Mouse (Mus musculus) spleen, postnatal 10 days (tissue): Measurements from ENCODE around the gene Sirt3.
"Not testable (repeated sequence)": the region's sequence is repeated elsewhere in the genome, so short reads cannot be mapped to it uniquely, and the experiment has no call there.

Experiments
- DNase-seq, 2 experiments: peaks; one replicate each; pipeline ENCODE4 v3.0.0; 2021 to 2022; ENCODE audit warnings: low spot score in 2 of 2

Gene Sirt3

DNA sequence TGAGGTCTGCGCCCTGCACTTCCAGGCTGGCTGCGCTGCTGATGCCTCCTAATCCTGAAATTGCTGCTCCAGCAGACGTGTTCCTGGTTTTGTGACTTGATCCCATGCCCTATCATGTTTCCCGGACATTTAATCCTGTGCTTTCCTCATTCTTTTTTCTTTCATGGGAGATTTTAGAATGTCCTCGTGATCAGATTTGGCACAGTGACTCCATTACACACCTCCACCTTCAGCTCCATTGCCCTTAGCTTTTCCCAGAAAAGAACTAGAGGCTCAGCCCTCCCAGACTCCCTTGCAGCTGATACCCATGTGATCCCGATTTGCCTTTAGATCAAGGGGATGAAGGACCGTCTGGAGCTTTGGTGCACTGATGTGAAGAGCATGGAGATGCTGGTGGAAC is 15.8 kb upstream of the Sirt3 start:
- DNase-seq, result no peak

DNA sequence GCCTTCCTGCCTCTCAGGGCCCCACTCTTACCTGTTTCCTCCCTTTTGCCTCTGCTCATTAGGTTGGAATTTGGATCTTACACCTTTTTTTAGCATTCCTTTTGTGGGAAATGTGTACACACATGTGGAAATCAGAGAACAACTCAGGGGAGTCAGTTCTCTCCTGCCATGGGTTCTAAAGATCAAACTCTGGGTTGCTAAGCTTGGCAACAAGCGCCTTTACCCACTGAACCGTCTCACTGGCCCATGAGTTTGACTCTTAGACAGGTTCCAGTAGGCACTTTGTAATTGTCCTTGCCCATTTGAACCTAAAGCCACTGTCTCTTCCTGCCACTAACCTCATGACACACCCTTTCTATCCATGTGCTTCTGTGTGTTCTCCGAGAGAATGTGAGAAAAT is 12.5 kb upstream of the Sirt3 start:
- no peak for DNase-seq

DNA sequence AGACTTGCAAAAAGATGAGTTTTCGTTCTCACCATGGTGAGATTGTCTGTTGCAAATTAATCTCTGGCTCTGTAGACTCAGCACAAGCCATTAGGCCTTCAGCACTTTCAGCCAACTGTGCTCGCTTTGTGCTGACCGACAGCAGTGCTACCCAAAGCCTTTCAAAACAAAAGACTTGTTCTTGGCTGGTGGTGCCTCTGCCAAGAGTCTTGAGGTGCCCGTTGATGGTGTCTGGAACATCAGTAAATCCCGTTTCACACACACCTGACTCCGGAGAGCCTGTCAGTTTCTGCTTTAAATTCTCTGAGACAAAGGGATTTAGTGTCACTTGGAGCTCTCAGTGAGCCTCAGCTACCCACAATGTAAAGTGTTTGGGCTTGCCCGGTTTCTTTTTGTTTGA is 11.9 kb upstream of the Sirt3 start:
- no peak for DNase-seq

DNA sequence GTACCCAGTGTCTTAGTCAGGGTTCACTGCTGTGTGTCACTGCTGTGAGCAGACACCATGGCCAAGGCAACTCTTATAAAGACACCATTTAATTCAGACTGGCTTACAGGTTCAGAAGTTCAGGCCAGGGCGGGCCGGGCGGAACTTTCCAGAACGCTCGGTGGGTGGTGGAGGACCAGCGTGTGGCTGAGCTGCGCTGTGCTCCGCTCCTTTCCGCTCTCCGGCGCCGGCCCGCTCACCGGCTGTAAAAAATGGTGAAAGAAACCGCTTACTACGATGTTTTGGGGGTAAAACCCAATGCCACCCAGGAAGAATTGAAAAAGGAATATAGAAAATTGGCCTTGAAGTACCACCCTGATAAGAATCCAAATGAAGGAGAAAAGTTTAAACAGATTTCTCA is 8.5 kb upstream of the Sirt3 start:
- not testable (repeated sequence) for DNase-seq

DNA sequence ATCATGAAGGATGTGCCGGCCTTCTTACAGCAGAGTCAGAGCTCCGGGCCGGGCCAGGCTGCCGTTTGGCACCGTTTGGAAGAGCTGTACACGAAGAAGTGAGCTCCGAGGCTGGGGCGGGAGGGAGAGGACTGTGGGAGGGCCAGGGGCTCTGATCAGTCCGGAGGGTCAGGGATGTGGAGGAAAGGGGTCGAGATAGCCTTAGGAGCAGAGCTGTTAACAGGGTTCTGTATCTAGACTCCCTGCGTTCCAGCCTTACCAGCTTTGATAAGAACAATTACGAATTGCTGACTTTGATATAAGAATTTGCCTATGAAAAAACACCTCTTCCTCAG is 327 bp upstream of the Sirt3 start:
- DNase-seq, result no peak

DNA sequence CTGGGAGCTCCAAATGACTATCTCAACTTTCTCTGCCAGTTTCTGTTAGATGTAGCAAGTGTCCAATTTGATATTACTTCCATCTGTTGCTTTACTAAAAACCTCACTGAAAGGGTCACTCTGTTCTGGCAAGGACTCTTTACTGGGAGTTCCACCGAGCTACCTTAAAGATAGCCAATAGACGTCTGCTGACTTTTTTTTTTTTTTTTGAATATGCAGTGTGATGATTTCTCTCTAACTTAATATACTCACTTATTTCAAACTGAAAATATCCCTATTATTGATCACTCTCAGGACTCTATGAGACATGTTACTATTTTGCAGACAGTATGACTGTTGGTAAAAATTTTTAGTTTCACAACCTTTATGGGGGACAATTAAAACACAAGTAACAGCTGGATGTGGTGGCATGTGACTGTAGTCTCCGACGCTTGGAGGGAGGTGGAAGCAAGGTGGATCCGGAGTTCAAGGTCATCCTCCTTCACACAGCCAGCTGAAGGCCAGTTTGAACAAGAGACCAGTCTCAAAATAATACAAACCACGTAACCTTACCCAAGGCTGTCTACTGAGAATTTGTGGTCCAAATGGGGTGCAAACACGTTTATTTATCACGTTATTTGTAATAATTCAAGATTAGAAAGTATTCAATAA is 1.1 kb downstream of the Sirt3 start:
- DNase-seq, result no peak

DNA sequence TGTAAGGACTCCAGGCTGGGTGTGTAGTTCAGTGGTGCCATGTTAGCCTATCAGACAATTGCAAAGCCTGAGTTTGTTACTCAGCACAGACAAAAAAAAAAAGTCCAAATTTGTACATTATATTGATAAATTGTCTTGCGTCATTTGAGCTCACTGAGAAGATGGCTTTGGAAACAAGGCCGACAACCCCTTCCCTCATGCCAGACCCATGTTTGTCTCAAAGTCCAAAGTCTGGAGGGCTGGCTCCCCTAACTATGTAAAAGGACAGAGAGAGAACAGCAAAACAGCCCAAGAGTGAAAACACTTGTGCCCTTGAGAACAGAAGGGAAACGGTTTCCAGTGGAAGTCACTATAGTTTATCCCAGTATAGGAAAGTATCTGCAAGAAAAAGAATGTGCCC is 1.7 kb downstream of the Sirt3 start:
- no peak for DNase-seq

DNA sequence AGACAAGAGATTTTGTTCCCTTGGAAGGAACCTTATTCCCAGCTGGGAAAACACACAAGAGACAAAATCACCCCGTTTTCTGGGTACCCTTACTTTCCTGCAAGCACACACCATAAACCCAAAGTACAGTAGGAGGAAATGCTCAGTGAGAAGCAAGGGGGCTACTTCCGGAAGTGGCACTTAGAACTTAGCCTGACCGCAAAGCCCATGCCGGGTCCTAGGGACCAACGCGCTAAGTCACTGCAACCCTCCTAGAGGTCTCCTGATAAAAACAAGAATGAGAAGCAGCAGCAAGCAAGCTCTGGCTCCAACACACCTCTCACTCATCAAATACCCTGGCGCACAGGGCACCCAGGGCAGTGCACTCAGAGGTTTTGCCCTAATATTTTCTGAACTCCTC is 2.8 kb downstream of the Sirt3 start:
- no peak for DNase-seq

DNA sequence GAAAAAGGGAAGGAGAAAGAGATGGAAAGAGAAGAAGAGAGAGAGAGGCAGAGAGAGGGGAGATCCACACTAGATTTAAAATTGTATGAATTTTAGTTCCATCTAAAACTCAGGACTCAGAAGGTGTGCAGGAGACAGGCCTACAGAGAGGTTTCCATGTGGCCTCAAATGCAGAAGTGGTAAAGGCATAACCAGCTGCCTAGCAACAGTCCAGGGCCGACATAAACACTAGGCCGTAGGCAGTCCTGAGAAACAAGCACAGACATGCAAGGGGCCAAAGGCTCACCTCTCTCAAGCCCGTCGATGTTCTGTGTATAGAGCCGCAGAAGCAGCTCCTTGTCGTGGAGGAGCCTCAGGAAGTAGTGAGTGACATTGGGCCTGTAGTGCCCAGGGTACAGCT is 4.7 kb downstream of the Sirt3 start:
- no peak for DNase-seq

DNA sequence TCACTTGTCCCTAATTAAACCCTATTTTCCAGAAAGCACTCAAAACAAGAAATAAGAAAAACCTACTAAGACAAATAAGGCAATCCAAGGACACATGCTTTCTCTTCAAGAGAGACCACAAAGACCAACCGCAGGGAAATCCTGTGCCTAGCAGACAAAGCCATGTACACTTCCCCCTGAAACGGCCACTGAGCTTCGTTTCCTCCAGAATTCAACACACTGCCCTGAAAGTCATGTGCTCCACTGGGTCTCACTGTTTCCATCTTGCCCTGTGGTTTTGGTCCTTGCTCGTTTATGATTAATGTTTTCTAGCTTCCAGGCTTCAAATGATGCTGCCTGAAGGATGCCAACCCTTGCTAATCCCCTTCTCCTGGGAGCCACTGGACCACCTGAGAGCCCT is 7.9 kb downstream of the Sirt3 start:
- no peak for DNase-seq

DNA sequence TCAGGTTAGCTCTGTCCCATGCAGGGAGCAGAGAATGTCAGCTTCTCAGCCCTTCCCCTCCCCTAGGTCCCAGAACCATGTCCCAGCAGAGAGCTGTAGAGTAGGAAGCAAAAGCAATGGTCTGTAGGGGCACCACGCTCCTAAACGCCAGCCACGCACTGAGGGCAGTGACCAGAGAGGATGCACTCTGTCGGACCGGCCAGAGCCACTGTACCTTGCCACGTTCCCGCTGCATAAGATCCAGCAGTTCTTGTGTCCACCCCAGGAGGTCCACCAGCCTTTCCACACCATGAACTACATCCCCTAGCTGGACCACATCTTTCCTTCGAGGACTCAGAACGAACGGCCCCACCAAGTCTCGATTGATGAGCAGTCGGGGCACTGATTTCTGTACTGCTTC is 17.3 kb downstream of the Sirt3 start:
- DNase-seq, result no peak

DNA sequence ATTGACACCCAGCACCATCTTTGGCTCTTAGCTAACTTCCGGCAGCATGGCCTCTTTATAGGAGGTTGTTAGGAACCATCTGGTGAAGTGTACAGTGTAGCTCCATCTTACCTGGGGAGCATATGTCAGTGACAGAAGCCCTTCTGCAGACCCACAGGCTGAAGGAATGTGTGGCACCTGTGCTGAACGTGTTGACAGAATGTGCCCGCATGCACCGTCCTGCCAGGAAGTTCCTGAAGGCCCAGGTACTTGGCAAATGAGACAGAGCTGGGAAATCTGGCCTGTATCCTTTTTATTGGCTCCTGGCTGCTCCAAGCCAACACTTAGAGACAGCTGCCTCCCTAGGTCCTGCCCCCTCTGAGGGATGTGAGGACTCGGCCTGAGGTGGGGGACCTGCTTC is 21.4 kb downstream of the Sirt3 start:
- no peak for DNase-seq

DNA sequence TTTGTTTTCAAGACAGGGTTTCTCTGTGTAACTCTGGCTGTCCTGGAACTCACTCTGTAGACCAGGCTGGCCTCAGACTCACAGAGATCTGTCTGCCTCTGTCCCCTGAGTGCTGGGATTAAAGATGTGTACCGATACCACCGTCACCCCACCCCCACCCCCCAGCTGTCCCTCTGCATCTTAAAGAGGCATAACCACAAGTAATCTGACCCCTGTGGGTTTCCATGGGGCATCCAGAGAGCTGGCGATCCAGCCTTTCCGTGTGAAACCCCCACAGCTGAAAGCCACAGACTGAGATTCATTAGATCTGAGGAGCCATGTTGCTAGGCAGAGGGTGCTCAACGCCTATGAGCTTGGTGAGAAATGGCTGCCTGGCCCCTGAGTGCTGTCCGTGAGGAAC is 22.1 kb downstream of the Sirt3 start:
- DNase-seq, result no peak

DNA sequence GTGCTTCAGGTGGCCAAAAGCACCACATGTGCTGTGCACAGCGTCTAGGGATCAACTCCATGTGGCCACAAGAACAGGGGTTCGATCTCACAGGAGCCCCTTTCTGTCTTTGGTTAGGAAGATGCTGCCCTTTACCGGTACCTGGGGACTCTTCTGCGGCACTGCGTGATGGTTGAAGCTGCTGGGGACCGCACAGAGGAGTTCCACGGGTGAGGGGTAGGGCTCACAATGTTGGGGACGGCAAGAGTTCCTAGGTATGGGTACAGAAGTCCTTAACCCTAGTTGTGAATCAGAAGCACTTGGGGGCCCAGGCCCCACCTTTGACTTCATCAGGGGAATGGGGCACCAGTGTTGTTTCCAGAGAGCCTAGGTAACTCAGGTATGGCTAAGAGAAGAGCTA is 23.4 kb downstream of the Sirt3 start:
- no peak for DNase-seq

DNA sequence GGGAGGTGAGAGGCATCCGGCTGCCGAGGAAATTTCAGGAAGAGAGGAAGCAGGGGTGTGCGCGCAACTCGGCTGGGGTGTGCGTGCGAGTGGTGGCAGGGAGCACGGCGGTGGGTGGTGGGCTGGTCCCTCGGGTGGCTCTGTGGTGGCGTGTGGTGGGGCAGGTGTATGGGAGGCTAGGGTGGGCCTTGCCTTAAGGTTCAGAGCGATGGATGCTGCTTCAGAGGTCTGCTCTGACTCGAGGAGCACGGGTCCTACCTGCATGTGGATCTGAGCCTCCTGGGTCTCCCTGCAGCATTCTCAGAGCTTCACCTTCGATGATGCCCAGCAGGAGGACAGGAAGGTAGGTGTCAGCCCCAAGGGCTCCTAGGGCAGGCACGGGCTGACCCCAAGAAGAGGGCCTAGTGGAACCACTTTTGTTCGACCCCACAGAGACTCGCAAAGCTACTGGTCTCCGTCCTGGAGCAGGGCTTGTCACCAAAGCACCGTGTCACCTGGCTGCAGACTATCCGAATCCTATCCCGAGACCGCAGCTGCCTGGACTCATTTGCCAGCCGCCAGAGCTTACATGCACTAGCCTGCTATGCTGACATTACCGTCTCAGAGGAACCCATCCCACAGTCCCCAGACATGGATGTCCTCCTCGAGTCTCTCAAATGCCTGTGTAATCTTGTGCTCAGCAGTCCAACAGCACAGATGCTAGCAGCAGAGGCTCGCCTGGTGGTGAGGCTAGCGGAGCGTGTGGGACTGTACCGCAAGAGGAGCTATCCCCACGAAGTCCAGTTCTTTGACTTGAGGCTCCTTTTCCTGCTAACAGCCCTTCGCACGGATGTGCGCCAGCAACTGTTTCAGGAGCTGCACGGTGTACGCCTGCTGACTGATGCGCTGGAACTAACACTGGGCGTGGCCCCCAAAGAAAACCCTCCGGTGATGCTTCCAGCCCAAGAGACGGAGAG is 24.3 kb downstream of the Sirt3 start, which contains the start of gene Bet1l:
TSS of gene Bet1l (minus strand) at position 28 of the 956 bp plus-strand sequence.
- DNase-seq, result peak in 1 of 2 experiments; percentile 33

DNA sequence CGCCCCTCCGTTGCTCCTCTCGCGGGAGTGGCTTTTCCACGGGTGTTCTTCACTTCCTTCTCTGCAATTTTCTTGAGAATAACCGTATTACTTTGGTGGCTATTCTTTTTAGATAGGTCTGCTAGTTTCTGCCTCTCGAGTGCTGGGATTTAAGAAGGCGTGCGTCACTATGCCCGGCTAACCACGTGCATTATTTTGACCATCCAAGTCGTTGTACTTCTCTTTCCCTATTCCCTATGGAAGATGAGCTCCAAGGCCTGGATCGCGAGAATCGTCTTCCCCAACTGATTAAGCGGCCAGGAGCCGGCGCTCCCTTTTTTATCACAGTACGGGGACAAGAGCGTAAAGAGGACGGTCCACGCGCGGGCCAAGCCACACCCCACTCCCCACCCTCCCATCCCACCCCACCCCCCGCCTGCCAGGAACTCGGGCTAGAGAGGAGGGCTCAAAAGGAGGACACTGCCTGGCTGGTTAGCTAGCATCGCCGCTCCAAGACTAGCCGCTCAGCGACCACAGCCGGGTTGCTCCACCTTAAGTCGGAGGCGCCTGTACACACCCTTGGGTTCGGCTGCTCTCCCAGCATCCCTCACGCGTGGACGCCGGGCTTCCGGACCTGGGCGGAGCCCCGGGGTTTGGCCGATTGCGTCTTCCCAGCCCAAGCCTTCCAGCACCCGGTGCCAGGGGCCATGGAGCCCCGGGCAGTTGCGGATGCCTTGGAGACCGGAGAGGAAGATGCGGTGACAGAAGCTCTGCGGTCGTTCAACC is 25.1 kb downstream of the Sirt3 start, which contains the start of gene Ric8a:
TSS of gene Ric8a (plus strand) at position 173 of the 765 bp plus-strand sequence.
- DNase-seq, result peak; percentile 87 to 92

DNA sequence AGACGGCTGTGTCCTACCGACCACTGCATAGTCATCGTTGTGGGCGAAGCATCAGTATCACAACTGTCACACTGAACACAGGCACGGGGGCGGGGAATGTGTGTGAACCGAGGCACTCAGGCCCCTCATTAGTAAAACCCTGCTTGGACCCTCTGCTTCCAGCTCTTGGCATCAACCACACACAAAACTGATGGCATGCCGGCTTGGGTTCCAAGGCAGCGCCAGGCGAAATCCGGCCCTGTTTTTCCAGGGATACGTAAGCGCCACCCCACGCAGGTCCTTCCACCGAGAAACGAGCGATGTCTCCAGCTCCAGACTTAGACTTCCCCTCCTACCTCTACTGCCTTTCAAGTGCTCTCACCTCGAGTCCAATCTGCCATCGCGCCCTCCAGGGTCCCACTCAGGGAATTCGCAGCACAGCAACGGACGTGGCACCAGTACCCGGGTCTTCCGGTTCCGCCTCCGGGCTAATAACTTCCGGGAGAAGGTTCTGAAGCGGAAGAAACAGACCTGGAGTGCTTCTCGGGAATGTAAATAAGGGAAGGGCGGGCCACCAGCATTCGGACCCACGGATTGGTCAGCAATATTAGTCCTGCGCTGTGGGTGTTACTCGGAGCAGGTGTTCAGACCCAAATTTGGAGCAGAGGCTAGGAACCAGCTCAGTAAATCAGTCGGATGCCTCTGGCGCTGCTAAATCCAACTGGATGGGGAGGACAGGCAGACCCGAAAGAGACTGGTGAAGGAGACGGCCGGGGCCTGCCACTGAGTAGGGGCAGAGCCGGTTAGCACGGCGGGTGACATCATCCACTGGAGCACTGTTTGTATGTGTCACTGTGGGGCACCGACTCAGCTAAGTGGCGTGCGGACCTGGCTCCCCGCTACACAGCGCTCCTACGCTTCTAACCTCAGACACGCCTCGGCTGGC is 26.0 kb downstream of the Sirt3 start, which contains the start of gene Gm45785:
TSS of gene Gm45785 (minus strand) at position 472 of the 925 bp plus-strand sequence.
- DNase-seq, result peak; percentile 76

DNA sequence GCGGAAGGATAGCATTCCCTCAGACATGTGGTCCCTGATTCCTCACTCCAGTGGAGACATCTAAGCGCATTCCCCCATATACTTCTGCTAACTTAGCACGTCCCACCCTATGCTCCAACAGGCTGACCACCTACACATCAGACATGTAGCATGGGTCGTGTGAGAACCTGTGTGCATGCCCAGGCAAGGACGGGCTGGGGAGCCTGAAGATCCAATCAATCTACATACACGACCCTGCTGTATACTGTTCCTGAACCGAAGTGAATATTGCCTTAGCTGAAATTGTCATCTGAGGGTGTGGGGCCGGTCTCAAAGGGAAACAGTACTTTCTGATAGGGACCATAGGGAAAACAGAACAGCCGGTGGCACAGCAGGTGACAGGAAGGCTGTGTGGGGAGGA is 26.9 kb downstream of the Sirt3 start:
- no peak for DNase-seq

DNA sequence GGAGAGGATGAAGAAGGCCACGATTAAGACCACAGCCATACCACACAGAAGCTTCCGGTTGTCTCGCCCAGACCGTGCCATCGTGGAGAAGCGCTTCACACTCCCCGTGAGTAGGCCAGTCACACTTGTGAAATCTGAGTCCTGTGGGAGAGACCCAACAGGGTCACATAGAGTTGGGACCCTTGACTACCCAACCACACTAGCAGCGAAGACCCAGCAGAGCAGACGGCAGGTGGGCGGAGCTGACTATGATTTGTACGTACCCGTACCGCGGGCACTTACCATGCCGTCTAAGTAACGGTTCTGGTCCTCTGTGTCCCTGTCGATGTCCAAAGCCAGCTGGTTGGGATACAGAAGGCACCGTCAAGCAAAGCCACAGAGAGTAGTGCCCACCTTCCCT is 27.6 kb downstream of the Sirt3 start:
- no peak for DNase-seq

DNA sequence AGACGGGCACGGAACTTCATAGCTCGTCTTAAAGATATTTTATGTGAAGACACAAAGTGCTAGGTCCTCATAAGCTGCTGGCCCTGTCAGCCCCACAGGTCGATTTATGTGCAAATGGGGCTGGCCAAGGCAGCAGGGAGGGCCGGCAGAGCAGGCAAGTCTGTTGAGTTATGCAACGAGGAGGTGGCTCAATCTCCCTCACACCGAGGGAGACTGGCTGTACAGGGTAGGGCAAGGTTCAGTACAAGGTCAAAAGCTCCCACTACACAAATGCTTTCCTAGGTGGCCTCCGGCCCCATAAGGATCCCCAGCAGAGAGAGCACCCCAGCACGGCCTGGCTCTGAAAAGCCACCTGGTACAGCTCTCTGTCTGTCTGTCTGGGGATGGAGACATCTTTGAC is 28.7 kb downstream of the Sirt3 start:
- no peak for DNase-seq

DNA sequence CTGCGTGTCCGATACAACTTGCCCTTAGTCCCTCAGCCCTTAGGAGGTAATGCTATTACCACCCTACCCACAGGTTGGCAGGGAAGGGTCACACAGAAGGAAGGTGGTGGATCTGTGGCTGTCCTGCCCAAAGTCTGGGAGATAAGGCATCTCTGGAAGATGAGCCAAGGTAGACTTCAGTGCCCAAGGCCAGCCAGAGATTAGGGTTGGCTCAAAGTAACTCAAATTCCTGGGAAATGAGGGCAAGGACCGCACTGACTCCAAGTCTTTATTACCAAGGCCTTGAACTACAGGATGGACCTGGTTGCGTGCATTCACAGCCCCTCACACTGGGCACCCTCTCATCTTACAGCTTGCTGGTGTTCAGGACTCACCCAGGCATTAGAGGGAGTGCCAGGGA is 30.2 kb downstream of the Sirt3 start:
- DNase-seq, result no peak
